Mouse (Mus musculus): ENCODE results near the gene Abcb1b. TPM values are rescaled to one million over a fixed set of nuclear protein-coding genes. Genes with fewer than 3 reads are reported as not detected.
A peak's percentile ranks its signal among the peaks of the same experiment; 100 is the strongest.
"Not testable (repeated sequence)": the region's sequence is repeated elsewhere in the genome, so short reads cannot be mapped to it uniquely, and the experiment has no call there.

Gene Abcb1b
- total RNA-seq, 2 experiments from 2014 or later: 1,162 to 1,188 TPM

DNA sequence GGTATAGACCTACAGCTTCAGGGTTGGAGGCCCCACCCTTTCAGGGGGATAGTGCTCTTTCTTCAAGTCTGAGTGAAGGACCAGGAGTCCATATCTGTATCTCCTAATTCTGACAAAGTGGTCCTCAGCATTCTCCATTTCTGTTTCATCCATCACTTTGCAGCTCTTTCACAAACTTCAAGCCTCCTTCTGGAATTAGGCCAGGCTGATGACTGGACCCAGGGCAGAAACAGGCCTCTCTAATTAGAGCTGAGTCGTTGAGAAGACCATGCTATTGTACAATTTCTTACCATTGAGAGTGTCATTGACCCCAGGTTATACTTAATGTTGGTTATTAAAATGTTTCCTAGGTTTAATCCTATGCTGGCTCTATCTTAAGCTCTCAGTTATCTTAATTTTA, 63.9 kb downstream of the Abcb1b start:
- no peak for DNase-seq (ENCODE audit: low spot score in 2 of 2)

DNA sequence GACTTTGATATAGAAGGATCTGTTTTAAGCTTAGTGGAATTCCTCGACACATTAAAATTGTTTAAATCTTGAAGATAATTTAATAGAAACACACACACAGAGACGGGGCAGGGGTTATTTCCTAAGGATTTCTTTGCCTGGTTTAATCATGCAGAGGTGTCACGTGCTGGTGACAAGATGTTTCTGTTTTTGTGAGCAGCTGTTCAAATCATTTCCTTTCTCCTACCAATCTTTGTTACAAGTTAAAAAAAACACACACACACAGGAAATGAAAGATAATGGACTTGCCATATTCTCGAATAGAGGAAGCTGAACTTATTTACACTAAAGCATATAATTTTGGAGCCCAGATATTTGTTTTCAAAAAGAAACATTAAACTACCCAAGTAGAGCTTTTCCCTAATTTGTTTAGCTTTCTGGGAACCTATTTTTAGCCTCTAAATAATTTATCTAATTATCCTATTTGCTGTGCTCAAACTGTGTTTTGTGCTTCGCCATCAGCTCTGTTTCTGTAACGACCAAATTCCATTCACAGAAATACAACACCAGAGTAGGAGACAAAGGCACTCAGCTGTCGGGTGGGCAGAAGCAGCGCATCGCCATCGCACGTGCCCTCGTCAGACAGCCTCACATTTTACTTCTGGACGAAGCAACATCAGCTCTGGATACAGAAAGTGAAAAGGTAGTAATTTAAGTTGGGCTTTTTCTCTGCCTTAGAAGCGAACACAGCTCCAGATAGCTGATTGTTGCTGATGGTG, 65.8 kb downstream of the Abcb1b start:
- DNase-seq (ENCODE audit: low spot score in 2 of 2): no peak

DNA sequence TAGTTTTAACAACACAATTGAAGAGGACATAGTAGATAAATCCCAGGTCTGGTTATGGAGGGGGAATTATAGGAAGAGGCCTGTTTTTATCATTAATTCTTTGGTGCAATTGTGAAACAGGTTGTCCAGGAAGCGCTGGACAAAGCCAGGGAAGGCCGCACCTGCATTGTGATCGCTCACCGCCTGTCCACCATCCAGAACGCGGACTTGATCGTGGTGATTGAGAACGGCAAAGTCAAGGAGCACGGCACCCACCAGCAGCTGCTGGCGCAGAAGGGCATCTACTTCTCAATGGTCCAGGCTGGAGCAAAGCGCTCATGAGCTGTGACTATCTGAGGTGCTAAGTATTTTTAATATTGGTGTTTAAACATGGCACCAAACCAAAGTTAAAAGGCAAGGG, 67.7 kb downstream of the Abcb1b start:
- DNase-seq (ENCODE audit: low spot score in 2 of 2): not testable (repeated sequence)

DNA sequence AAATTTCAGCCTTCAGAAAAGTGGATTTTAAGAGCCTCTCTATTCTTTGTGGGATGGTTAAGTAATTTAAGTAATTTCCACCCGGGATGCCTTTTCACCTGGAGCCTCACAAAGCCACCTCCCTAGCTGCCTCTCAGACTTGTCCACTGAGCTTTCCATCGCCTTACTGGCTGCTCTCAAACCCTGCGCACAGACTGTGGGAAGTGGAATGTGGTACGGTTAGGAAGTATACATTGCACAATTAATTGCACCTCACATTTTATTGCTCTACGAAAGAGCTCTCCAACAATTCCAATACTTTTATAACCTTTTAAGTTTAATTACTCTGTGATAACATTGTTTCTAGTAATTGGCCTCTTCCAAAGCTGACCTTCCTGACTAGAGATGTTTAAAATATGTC, 68.4 kb downstream of the Abcb1b start:
- DNase-seq (ENCODE audit: low spot score in 2 of 2): no peak

DNA sequence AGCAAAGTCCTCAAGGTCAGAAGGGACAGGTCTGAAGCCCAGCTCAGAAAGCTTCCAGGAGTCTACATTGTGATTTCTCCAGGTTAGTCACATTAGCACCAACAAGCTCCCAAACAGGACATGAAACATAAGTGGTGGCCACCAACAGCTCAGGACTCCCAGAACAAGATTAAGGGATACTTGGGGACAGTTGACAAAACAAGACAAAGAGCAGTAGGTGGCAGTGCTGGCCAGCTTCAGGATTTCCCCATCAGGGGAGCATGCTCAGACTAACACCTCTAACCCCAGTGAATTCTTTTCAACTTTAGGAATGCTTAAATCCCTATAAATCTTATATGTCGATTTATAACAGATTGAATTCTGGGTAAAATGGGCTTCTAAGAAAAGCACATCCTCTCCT, 70.1 kb downstream of the Abcb1b start:
- no peak for DNase-seq (ENCODE audit: low spot score in 2 of 2)

DNA sequence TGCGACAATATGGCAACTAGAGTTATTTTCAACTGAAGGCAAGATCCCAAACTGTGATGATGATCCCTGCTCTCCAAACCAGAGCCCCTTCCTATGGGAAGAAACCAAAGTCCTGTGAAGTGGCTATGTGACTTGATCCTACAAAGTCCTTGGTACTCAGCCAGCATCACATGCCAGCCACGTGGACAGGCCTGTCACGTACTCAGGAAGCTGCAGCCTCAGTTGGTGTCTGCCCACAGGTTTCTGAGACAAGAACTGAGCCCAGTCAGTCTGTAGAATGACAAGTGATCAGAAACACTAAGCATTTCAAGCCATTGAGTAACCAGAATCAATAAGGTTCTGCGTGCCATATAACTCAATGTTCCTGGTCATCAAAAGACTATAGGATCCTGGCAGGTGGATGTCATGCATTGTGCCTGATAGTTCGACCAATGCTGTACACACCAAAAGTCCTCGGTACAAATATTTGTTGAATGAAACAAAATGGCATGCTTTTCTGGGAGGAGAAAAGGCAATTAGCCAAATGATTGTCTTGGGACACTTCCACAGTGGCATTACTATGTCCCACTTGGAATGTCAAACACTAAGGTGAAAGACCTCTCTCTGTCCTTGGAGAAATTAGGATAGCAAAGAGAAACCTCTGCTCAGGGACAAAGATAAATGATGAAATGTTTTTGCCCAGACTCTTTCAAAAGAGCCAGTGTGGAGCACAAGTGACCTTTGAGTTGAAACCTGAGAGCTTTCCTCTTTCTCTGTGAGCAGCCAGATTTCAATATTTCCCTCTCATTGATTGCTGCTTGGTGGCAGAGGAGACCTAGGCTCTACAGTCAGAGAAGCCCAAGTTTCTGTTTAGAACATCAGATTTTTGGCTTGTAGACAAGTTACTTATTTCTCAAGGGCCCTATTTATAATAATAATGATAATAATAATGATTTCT, 75.3 kb downstream of the Abcb1b start:
- DNase-seq (ENCODE audit: low spot score in 2 of 2): no peak

DNA sequence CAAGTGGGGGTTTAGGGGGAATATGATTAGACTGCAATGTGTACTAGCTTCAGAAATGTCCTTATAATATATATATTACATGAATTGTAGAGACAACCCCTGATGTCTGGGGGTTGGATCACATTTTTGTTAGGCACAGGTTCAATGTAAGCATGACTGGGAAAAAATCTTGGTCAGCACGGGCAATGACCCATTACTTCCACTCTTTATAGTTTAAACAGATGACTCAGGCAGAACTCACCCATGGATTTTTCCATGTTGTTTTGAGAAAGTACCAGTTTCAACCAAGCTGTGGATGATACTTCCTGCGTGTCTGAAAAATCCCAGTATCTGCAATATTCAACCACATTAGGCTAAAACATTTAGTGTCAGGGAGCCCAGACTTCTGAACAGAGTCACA, 79.1 kb downstream of the Abcb1b start:
- no peak for DNase-seq (ENCODE audit: low spot score in 2 of 2)

DNA sequence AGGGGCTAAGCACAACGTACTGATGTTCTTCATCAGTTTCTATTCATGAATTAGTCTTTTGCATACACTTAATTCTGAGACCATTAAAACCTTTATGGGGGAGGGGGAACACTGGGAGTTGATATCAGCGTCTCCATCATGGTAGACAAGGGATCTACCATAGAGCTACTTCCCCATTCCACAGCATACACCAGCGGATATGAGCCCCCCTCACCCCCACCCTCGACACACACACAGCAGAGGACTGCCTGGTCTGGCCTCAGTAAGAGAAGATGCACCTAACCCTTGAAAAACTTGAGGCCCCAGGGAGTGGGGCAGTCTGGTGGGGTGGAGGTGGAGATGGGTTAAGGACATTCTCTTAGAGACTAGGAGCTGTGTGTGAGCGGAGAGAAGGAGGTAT, 79.9 kb downstream of the Abcb1b start:
- no peak for DNase-seq (ENCODE audit: low spot score in 2 of 2)

DNA sequence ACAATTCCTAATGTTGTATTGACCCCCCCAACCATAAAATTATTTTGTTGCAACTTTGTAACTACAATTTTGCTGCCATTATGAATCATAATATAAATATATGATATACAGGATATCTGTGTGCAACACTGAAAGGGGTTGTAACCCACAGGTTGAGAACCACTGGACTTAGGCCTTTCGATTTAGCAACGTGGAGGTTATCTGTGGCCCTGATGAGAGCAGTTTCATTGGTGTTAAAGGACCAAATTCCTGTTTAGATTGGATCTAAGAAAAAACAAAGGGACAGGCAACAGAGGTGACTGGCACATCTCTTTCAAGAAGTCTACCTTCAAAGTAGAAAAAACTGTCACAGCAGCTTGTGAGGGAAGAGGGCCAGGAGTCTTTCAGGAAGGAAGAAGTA, 87.9 kb downstream of the Abcb1b start:
- DNase-seq (ENCODE audit: low spot score in 2 of 2): no peak

DNA sequence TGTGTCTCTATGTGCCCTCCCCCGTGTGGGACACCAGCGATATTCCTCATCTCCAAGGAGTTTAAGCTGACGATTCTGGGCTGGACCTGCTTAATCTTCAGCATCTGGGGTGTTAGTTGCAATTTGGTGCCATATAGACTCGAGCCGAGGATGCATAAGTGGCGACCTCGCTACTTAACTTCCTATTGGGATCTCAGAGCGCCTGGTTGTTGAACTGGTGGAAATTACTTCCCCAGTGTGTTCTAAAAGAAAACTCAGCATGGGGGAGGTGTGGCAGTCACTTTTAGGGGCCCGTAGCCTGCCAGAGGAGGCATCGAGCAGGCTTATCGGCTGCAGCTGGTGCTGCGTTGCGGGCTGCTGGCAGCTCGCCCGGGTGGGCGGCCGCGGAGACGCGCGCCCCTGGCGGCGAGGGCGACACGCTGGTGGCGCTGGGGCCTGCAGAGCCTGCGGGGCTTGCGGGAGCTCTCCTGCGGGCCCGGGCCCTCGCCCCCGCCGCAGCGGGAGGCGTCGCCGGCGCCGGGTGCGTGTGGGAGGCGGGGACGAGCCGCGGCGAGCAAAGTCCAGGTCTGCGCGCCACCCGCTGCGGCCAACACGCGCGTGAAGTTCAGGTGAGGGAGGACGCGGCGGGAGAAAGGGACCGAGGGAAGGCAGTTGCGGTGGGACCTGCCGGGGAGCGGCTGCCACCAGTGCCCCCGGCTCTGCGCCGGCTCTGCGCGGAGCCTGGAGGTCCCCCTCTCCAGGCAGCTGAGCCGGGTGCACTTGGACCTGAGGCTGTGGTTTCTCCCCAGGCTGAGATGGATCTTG, 95.6 kb downstream of the Abcb1b start, which contains the start of gene Abcb4:
Gene Abcb4, plus strand, starts transcription at position 418 of the 804 bp plus-strand sequence.
- peak; percentile 64 to 69 for DNase-seq (ENCODE audit: low spot score in 2 of 2)

DNA sequence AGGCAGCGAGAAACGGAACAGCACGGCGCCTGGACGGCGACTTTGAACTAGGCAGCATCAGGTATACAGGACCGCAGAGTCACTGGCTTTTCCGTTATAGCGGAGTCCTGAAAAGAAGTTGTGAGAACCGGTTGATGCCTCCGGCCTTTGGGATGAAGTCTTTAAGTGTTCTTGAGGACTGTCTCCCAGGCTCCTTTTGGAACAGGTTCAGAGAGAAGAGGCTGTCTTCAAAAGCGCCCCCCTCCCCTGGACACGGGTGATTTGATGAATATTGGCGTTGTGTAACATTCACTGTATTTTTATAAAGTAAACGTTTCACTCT, 96.1 kb downstream of the Abcb1b start:
- no peak for DNase-seq (ENCODE audit: low spot score in 2 of 2)

DNA sequence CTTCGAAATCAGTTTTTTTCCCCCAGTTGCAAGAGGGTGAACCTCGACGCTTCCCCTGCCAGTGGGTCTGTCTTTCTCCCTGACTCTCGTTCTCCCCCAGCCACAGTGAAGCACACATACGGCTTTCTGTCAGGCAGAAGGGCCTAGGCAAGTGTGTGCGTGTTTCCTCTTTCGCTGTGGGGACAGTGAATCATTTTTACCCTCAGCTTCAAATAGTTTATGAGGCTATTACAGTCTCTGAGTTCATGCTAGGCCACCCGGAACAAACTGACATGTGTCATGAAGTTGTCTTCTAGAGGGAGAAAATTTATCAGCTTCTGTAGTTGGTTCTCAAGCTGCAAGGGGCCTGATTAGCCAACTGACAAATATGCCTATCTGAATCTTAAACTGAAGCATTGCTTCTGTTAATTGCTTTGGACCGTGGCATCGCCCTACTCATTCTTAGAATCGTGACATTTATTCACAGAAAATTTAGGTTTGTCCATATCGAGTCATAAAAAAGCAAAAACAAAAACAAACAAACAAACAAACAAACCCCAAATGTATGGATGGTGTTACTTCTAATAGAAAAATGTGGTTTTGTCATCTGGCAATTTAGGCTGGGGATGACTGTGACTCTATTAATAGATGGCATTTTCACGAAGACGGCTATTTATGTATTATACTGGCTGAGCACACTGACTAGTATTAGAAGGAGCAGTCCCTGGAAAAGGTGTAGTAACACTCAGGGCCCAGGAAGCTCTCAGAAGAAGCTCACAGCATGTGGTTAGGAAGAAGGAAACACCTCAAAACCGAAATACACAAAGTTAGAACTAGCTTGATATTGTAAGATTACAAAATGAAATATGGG, 96.9 kb downstream of the Abcb1b start:
- DNase-seq (ENCODE audit: low spot score in 2 of 2): no peak

DNA sequence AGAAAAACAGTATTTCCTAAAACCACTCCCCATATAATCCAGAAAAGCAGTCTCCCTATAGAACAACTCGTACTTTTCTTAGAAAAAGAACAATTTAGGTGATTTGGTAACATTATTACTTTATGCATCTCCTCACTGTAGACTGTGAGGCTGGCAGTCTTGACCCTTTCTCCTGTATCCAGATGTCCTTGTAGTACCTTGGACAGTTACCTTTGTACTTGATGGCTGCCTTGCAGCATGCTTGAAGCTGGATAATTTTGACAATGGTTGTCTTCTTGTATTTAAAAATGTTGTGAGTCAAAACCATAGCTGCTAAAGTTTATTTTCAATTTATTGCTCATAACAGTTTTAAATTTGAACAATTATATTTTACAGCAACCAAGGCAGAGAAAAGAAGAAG, 98.3 kb downstream of the Abcb1b start:
- DNase-seq (ENCODE audit: low spot score in 2 of 2): no peak

DNA sequence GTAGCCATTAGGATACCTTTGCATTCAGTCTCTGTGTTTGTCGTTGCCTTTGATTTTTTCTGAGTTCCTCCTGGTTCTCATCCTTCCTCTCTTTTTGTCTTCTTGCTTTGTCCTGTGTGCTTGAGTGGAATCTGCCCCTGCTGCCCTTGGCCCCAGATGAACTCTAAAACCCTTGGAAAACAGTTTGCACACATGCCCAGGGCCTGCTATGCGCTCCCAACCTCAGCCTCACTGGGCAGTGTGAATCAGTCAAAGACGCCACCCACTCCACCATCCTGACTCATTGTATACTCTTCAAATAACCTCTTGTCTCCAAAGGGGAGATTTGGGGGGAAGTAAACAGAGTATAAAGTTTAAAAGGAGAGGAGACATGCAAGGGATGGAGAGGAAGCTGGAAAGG, 100.3 kb downstream of the Abcb1b start:
- no peak for DNase-seq (ENCODE audit: low spot score in 2 of 2)

DNA sequence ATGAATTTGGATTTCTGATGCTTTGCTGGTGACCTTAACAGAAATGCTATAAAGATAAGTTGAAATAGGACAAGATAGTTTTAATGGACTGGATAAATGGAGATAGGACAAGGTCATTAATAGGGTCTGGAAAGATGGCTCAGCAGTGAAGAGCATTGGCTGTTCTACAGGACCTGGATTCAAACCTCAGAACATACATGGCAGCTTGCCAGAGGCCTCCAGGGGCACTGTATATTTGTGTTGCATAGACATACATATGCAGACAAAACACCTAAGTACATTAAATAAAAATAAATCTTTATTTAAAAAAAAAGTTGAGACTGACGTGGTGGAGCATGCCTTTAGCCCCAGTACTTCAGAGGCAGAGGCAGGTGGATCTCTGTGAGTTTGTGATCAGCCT, 103.1 kb downstream of the Abcb1b start:
- DNase-seq (ENCODE audit: low spot score in 2 of 2): no peak

DNA sequence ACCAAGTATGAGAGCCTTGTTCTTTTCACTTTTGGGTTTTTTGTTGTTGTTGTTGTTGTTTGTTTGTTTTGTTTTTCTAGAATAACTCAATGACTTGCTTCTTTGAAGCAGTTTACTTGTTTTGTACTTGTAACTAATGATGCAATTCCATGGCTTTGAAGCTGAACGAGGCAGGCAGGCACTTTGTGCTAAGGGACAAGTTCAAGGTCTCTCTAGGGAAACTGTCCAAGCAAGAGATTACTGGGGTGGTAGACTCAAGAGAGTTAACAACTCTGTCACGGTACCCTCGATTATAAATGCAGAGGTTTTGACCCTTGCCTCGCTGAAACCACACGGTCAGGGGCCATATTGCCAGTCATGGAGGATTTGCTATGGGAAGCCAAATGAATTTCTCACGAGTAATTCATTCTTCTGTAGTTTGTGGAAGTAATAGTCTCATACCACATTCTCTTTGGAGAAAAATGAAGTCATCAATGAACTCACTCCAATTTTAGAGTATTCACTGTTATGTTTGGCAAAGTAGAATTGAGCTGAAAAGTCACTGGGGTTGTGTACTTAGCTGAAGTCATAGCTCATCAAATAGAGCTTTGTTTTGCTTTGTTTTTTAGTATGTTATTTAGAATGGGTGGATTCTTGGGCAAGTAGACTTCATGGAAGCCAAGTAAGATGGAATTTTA, 104.3 kb downstream of the Abcb1b start:
- no peak for DNase-seq (ENCODE audit: low spot score in 2 of 2)

DNA sequence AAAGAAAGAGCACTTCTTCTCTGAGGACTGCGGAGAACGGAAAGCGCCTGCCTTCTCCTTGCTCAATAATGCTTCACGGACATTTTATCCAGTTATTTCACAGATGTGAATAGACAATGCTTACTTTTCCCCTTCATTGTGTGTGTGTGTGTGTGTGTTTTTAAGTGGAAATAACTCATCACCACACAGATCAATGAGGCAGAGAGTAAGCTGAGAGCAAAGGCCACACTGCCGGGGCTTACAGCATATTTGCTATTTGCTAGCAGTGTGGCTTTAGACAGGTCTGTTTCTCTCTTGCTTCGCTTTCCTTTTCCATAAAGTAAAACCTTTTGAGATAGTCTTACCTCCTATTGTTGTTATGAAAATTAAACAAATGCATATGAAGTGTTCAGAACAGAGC, 106.6 kb downstream of the Abcb1b start:
- no peak for DNase-seq (ENCODE audit: low spot score in 2 of 2)

DNA sequence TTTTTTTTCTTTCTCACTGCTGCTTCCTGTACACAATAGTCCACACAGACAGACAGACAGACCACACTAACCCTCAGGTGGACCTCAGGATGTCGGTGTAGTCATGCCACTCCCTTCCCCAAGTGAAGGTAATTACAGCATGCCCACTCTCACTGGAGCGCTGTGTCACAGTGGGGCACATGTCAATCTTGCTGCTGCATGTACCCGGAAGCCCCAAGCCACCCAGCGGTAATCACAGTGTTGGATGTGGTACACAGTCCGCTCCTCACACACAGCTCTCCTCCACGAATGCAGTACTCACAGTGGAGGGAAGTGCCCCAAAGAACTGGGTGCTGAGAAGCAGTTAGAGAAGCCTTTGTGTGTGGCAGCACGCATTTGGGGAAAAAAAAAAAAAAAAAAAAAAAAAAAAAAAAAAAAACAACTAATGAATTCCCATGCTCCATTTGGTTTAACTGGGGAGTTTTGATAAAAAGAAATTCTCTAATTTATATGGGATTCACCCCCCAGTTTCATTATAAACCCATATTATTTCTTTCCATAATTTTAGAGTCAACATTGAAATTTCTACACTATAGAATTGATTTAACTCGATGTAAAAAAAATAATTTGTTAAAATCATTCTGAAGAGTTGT, 113.7 kb downstream of the Abcb1b start:
- DNase-seq (ENCODE audit: low spot score in 2 of 2): no peak
